Mouse (Mus musculus): ENCODE measurements around the gene Cd209b. TPM values are rescaled to one million over a fixed set of nuclear protein-coding genes. Genes with fewer than 3 reads are reported as not detected.

Gene Cd209b
- polyA plus RNA-seq (2012; rRNA removed): not detected in 2 replicates

DNA sequence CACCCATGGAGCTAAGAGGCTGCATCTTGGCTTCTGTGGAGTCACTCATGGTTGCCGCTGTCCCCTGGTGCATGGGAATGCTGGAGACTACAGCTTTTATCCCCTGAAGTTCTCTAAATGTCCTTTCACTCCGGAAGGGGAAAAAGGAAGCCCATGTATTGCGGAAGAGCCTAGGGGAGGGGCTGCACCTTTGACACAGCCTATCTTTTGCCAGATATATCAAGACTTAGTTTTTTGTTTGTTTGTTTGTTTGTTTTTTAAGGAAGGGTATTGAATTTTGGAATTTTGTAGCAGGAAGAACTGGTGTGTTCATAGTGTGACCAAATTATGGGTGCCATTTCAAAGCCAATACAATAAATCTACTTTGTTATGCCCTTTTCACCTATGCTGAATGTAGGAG lies at the start of gene Cd209b:
Gene Cd209b, minus strand, starts transcription at position 101 of the 400 bp plus-strand sequence.
- DNase-seq (ENCODE audit: low read depth): no peak
- no peak for TF ChIP-seq CTCF (IDR thresholded peaks at IDR 0.05; ENCODE audit: borderline replicate concordance, extremely low read depth, insufficient read depth, insufficient read length)
- TF ChIP-seq POLR2A (IDR thresholded peaks at IDR 0.05; ENCODE audit: borderline replicate concordance, extremely low read depth, insufficient read depth, insufficient read length, poor library complexity, severe bottlenecking): no peak

DNA sequence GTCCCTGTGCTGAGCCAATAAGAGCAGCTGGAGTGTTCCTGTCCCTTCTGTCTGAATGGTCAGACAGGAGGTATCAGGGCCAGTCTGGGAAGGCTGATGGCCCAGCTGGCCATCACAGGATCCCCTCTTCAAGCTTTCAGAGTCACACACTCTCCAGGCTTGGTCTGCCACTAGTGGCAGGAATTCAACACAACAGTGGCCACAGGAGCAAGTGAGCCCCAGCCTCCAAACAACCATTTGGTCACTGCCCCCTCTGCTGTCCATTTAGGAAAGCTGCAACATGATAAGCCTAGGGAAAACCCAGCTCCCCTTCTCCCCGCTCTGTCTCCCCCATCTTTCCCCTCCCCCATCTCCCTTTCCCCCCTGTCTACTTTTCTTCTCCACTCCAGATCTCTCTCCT lies 29.4 kb upstream of the Cd209b start:
- no peak for DNase-seq (ENCODE audit: low read depth)

DNA sequence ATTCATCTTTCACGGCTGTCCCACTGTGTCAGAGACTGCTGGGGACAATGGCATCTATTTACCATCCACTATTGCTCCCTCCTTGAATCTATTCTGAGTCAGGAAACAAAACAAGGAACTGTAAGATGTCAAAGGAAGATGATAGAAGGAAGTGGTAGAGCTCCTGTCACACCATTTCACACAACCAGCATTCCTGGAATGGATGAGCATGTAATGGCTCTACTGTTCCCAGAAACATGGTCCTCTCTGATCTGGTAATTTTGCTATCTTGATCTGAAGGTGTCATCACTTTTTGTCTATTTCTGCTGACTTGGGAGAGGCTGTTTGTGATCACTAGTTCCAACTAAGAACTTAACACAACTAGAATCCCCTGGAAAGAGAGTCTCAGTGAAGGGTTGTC lies 28.0 kb upstream of the Cd209b start, which contains the start of gene Cd209c:
Gene Cd209c, minus strand, starts transcription at position 101 of the 400 bp plus-strand sequence.
- TF ChIP-seq POLR2A (IDR thresholded peaks at IDR 0.05; ENCODE audit: borderline replicate concordance, extremely low read depth, insufficient read depth, insufficient read length, poor library complexity, severe bottlenecking): no peak
- TF ChIP-seq CTCF (IDR thresholded peaks at IDR 0.05; ENCODE audit: borderline replicate concordance, extremely low read depth, insufficient read depth, insufficient read length): no peak
- no peak for DNase-seq (ENCODE audit: low read depth)

More for the DNA sequence above, 29.4 kb upstream of the Cd209b start:
- TF ChIP-seq CTCF (IDR thresholded peaks at IDR 0.05; ENCODE audit: borderline replicate concordance, extremely low read depth, insufficient read depth, insufficient read length): no peak
- TF ChIP-seq POLR2A (IDR thresholded peaks at IDR 0.05; ENCODE audit: borderline replicate concordance, extremely low read depth, insufficient read depth, insufficient read length, poor library complexity, severe bottlenecking): no peak

DNA sequence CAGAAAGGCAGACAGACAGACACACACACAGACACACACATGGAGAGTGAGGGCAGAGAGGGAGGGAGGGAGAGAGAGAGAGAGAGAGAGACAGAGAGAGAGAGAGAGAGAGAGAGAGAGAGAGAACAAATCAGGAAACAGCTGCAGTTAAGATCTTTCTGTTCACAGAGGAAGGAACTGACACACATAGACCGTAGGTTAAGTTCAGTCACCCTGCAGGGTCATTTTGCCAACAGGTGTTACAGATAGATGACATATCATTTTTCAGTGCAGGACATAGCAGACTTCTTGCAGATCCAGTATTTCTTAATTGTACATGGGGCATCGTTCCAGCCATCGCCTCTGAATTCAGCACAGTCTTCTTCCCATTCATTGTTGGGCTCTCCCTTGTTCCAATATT lies 13.4 kb upstream of the Cd209b start:
- TF ChIP-seq POLR2A (IDR thresholded peaks at IDR 0.05; ENCODE audit: borderline replicate concordance, extremely low read depth, insufficient read depth, insufficient read length, poor library complexity, severe bottlenecking) (no peak), CTCF (IDR thresholded peaks at IDR 0.05; ENCODE audit: borderline replicate concordance, extremely low read depth, insufficient read depth, insufficient read length) (no peak)
- DNase-seq (ENCODE audit: low read depth): no peak

DNA sequence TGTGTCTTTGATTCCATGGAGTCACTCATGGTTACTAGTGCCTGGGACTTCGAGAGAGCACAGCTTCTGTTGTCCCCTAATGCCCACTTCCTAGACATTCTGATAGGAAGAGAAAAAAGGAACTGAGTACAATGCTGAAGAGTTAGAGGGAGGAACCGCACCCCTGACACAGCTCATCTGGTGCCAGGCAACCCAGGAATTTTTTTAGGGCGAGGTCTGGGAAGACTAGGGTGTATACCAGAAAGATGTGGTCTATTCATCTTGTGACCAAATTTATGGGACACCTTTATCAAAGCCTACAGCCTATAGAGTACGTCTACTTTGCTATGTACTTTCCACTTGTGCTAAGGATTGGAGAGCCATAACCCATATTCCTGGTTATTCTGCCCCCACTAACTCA lies 48.2 kb downstream of the Cd209b start, which contains the start of gene Cd209d:
Gene Cd209d, minus strand, starts transcription at position 101 of the 400 bp plus-strand sequence.
- no peak for DNase-seq (ENCODE audit: low read depth)
- TF ChIP-seq CTCF (IDR thresholded peaks at IDR 0.05; ENCODE audit: borderline replicate concordance, extremely low read depth, insufficient read depth, insufficient read length): no peak
- TF ChIP-seq POLR2A (IDR thresholded peaks at IDR 0.05; ENCODE audit: borderline replicate concordance, extremely low read depth, insufficient read depth, insufficient read length, poor library complexity, severe bottlenecking): no peak

DNA sequence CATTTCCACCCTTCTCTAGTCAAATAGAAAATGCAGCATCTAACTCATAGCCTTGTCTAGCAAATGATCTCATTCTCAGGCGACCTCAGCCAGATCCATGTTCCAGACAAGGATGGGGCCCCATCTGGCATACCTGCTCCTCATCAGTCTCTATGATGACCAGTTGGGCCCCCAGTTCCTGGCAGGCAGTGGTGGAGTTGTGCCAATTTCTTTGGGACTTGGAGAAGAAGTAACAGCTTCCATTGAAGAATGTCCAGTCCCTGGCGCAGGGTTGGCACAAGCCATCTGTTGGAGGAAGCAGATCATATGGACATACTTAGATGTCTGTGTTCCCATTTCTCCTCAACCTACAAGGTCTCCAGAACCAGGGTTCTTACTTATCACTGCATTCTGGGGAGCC lies 50.5 kb downstream of the Cd209b start:
- no peak for TF ChIP-seq CTCF (IDR thresholded peaks at IDR 0.05; ENCODE audit: borderline replicate concordance, extremely low read depth, insufficient read depth, insufficient read length)
- TF ChIP-seq POLR2A (IDR thresholded peaks at IDR 0.05; ENCODE audit: borderline replicate concordance, extremely low read depth, insufficient read depth, insufficient read length, poor library complexity, severe bottlenecking): no peak
- no peak for DNase-seq (ENCODE audit: low read depth)

Other genes starting within 250 kb of the Cd209b start
- not detected in 2 replicates for gene Fcer2a, start 232.7 kb downstream of the Cd209b start, polyA plus RNA-seq (2012; rRNA removed)
- not detected in 2 replicates for gene Clec4g, start 206.2 kb downstream of the Cd209b start, polyA plus RNA-seq (2012; rRNA removed)
- gene Cd209a, start 177.9 kb downstream of the Cd209b start, polyA plus RNA-seq (2012; rRNA removed): 0.12 TPM in 1 of 2 replicates, not detected in the other
- gene Cd209e, start 72.5 kb downstream of the Cd209b start, polyA plus RNA-seq (2012; rRNA removed): not detected in 2 replicates
- not detected in 2 replicates for gene Cd209d, start 48.3 kb downstream of the Cd209b start, polyA plus RNA-seq (2012; rRNA removed)
- 0.05 and 0.15 TPM in 2 replicates for gene Cd209c, start 27.9 kb upstream of the Cd209b start, polyA plus RNA-seq (2012; rRNA removed)
- gene Cd209f, start 179.0 kb upstream of the Cd209b start, polyA plus RNA-seq (2012; rRNA removed): 0.07 TPM in 1 of 2 replicates, not detected in the other
- 0.08 TPM in 1 of 2 replicates, not detected in the other for gene Cd209g, start 207.3 kb upstream of the Cd209b start, polyA plus RNA-seq (2012; rRNA removed)
- 80.8 and 107 TPM in 2 replicates for gene Evi5l, start 239.7 kb upstream of the Cd209b start, polyA plus RNA-seq (2012; rRNA removed)